Mouse (Mus musculus): Measurements from ENCODE around the gene Keap1.

- TF ChIP-seq CEBPB (IDR thresholded peaks at IDR 0.05; ENCODE audit: low read depth): no peak
- TF ChIP-seq MYOG (IDR thresholded peaks at IDR 0.05; ENCODE audit: control insufficient read depth, extremely low read depth, insufficient read length): no peak
These were observed 5.4 kb upstream of the Keap1 start for GRCm38 (mm10) chr9:21244428-21245112.

Measured in C2C12 (cell line).